Mouse (Mus musculus): Measurements from ENCODE around the gene Erbb4. TPM values are rescaled to one million over a fixed set of nuclear protein-coding genes. Genes with fewer than 3 reads are reported as not detected.

Gene Erbb4
- polyA plus RNA-seq, 1 experiment: 0.28 TPM

- TF ChIP-seq CTCF (IDR thresholded peaks at IDR 0.05; ENCODE audit: control insufficient read depth, insufficient read depth, insufficient replicate concordance, low read depth, low read length): no peak
- TF ChIP-seq POLR2A (IDR thresholded peaks at IDR 0.05; ENCODE audit: control insufficient read depth, low read depth, low read length): no peak
- no peak overlapping the region for H3K27ac ChIP-seq (ENCODE audit: control insufficient read depth, insufficient read depth, low read depth, low read length)
- no peaks in the 10 kb centered on the region for H3K27me3 ChIP-seq (ENCODE audit: control insufficient read depth, insufficient read depth, low read length)
Observed at GRCm38 (mm10) chr1:68839352-68839751, 268.5 kb downstream of the Erbb4 start.

GRCm38 (mm10) chr1:68834686-68835085 is 273.2 kb downstream of the Erbb4 start:
- H3K36me3 ChIP-seq (ENCODE audit: control insufficient read depth, insufficient read depth, low read length): no peaks in the 10 kb centered on the region
- H3K27me3 ChIP-seq (ENCODE audit: control insufficient read depth, insufficient read depth, low read length): no peaks in the 10 kb centered on the region
- no peak overlapping the region for H3K4me3 ChIP-seq (ENCODE audit: control insufficient read depth, low read depth, low read length)
- H3K4me1 ChIP-seq (ENCODE audit: control insufficient read depth, insufficient read depth, low read length): no peaks in the 10 kb centered on the region
- TF ChIP-seq POLR2A (IDR thresholded peaks at IDR 0.05; ENCODE audit: control insufficient read depth, low read depth, low read length) (no peak), CTCF (IDR thresholded peaks at IDR 0.05; ENCODE audit: control insufficient read depth, insufficient read depth, insufficient replicate concordance, low read depth, low read length) (no peak)
- no peak overlapping the region for H3K27ac ChIP-seq (ENCODE audit: control insufficient read depth, insufficient read depth, low read depth, low read length)

More at GRCm38 (mm10) chr1:68839352-68839751, 268.5 kb downstream of the Erbb4 start:
- no peak overlapping the region for H3K4me3 ChIP-seq (ENCODE audit: control insufficient read depth, low read depth, low read length)
- no peaks in the 10 kb centered on the region for H3K36me3 ChIP-seq (ENCODE audit: control insufficient read depth, insufficient read depth, low read length)
- no peaks in the 10 kb centered on the region for H3K4me1 ChIP-seq (ENCODE audit: control insufficient read depth, insufficient read depth, low read length)

GRCm38 (mm10) chr1:68832101-68832500 is 275.8 kb downstream of the Erbb4 start:
- Histone ChIP-seq H3K4me1 (ENCODE audit: control insufficient read depth, insufficient read depth, low read length) (no peaks in the 10 kb centered on the region), H3K27ac (ENCODE audit: control insufficient read depth, insufficient read depth, low read depth, low read length) (no peak overlapping the region), H3K36me3 (ENCODE audit: control insufficient read depth, insufficient read depth, low read length) (no peaks in the 10 kb centered on the region), H3K4me3 (ENCODE audit: control insufficient read depth, low read depth, low read length) (no peak overlapping the region), H3K27me3 (ENCODE audit: control insufficient read depth, insufficient read depth, low read length) (no peaks in the 10 kb centered on the region)
- TF ChIP-seq POLR2A (IDR thresholded peaks at IDR 0.05; ENCODE audit: control insufficient read depth, low read depth, low read length): no peak
- no peak for TF ChIP-seq CTCF (IDR thresholded peaks at IDR 0.05; ENCODE audit: control insufficient read depth, insufficient read depth, insufficient replicate concordance, low read depth, low read length)

GRCm38 (mm10) chr1:68831575-68831974 is 276.3 kb downstream of the Erbb4 start:
- TF ChIP-seq CTCF (IDR thresholded peaks at IDR 0.05; ENCODE audit: control insufficient read depth, insufficient read depth, insufficient replicate concordance, low read depth, low read length) (no peak), POLR2A (IDR thresholded peaks at IDR 0.05; ENCODE audit: control insufficient read depth, low read depth, low read length) (no peak)
- Histone ChIP-seq H3K4me1 (ENCODE audit: control insufficient read depth, insufficient read depth, low read length) (no peaks in the 10 kb centered on the region), H3K27ac (ENCODE audit: control insufficient read depth, insufficient read depth, low read depth, low read length) (no peak overlapping the region), H3K36me3 (ENCODE audit: control insufficient read depth, insufficient read depth, low read length) (no peaks in the 10 kb centered on the region), H3K27me3 (ENCODE audit: control insufficient read depth, insufficient read depth, low read length) (no peaks in the 10 kb centered on the region), H3K4me3 (ENCODE audit: control insufficient read depth, low read depth, low read length) (no peak overlapping the region)

- no peak overlapping the region for H3K27ac ChIP-seq (ENCODE audit: control insufficient read depth, insufficient read depth, low read depth, low read length)
Observed at GRCm38 (mm10) chr1:68830501-68831239, 277.2 kb downstream of the Erbb4 start.

GRCm38 (mm10) chr1:68823116-68823644 is 284.7 kb downstream of the Erbb4 start:
- no peaks in the 10 kb centered on the region for H3K36me3 ChIP-seq (ENCODE audit: control insufficient read depth, insufficient read depth, low read length)
- no peaks in the 10 kb centered on the region for H3K4me1 ChIP-seq (ENCODE audit: control insufficient read depth, insufficient read depth, low read length)
- no peak overlapping the region for H3K27ac ChIP-seq (ENCODE audit: control insufficient read depth, insufficient read depth, low read depth, low read length)
- no peak overlapping the region for H3K4me3 ChIP-seq (ENCODE audit: control insufficient read depth, low read depth, low read length)
- no peaks in the 10 kb centered on the region for H3K27me3 ChIP-seq (ENCODE audit: control insufficient read depth, insufficient read depth, low read length)
- TF ChIP-seq CTCF (IDR thresholded peaks at IDR 0.05; ENCODE audit: control insufficient read depth, insufficient read depth, insufficient replicate concordance, low read depth, low read length): no peak
- no peak for TF ChIP-seq POLR2A (IDR thresholded peaks at IDR 0.05; ENCODE audit: control insufficient read depth, low read depth, low read length)

More at GRCm38 (mm10) chr1:68830501-68831239, 277.2 kb downstream of the Erbb4 start:
- Histone ChIP-seq H3K4me3 (ENCODE audit: control insufficient read depth, low read depth, low read length) (no peak overlapping the region), H3K36me3 (ENCODE audit: control insufficient read depth, insufficient read depth, low read length) (no peaks in the 10 kb centered on the region), H3K27me3 (ENCODE audit: control insufficient read depth, insufficient read depth, low read length) (no peaks in the 10 kb centered on the region), H3K4me1 (ENCODE audit: control insufficient read depth, insufficient read depth, low read length) (no peaks in the 10 kb centered on the region)
- no peak for TF ChIP-seq CTCF (IDR thresholded peaks at IDR 0.05; ENCODE audit: control insufficient read depth, insufficient read depth, insufficient replicate concordance, low read depth, low read length)

- Histone ChIP-seq H3K27ac (ENCODE audit: control insufficient read depth, insufficient read depth, low read depth, low read length) (no peak overlapping the region), H3K4me1 (ENCODE audit: control insufficient read depth, insufficient read depth, low read length) (no peaks in the 10 kb centered on the region), H3K4me3 (ENCODE audit: control insufficient read depth, low read depth, low read length) (no peak overlapping the region), H3K27me3 (ENCODE audit: control insufficient read depth, insufficient read depth, low read length) (no peaks in the 10 kb centered on the region), H3K36me3 (ENCODE audit: control insufficient read depth, insufficient read depth, low read length) (no peaks in the 10 kb centered on the region)
- TF ChIP-seq CTCF (IDR thresholded peaks at IDR 0.05; ENCODE audit: control insufficient read depth, insufficient read depth, insufficient replicate concordance, low read depth, low read length) (no peak), POLR2A (IDR thresholded peaks at IDR 0.05; ENCODE audit: control insufficient read depth, low read depth, low read length) (no peak)
Observed at GRCm38 (mm10) chr1:68806711-68807110, 301.1 kb downstream of the Erbb4 start.
